Mouse (Mus musculus): ENCODE results near the gene Slc9a8.
A peak's percentile ranks its signal among the peaks of the same experiment; 100 is the strongest.

DNA sequence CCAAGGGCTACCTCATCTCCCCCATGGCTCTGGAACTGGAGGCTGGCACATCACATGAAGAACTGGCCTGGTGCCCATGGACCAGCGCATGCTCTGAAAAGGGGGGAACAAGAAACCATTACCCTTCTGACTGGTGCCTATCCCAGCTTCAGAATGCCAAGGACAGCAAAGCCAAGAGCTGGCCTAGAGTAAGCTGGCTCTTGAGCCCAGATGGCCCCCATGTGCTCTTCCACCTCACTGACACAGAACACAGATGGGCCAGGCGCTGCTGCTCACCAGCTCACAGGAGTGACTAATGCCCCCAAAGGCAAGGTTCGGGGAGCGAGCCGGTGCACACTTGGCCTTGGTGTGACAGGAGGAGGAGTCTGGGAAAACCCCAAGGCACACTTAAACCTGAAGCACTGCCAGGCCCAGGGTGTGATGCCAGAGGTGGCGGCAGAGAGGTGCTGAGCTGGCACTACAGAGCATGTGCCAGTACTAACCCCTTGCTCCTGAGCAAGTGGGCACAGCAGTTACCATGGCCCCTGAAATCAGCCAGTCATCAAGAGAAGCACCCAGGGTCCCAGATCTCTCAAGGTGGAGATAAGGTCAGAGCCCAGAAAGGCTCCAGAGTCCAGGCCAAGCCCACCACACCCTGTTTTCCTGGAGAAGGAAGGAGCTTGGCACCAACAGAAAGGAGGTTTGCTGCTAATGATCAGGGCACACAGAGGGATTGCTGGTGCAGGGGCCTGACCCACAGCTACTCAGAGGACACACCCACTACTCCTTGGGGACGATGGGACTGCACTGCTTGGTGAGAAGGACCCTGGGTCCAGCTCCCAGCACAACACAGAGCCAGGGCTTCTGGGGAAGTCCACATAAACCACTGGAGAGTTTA lies 64.2 kb downstream of the Slc9a8 start:
- TF ChIP-seq CTCF (IDR thresholded peaks at IDR 0.05) (no peak), POLR2A (IDR thresholded peaks at IDR 0.05; ENCODE audit: insufficient read depth, low read depth, low read length) (0 out of 2 replicates have a peak, but pooled peaks have one; percentile 8)

Measured in heart, adult 2 months (tissue).